Mouse (Mus musculus): ENCODE measurements at regions not wholly inside any gene's neighbourhood (a gene's known extent, or its start where the extent isn't known, plus 50 kb on each side); places are given as distances from the start of the nearest gene placed in this dataset.

DNA sequence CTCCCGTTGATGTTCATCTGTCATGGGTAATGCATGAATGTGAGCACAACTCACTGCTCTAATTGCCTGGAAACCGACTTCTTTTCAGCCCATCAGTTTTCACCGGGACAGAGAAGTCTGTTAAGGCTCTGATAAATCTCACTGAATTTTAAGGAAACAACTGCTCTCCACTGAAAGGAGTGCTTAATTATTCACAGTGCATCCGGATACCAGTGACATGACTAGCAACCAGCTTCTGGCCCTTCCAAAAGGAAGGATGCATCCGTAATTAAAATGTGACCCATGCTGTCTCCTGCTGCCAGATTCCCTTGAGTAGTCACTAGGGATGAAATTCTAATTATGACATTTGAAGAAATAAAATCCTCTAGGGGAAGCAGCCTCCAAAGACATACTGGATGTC is 228.0 kb upstream of the Smc2 start:
- TF ChIP-seq CTCF (IDR thresholded peaks at IDR 0.05; ENCODE audit: borderline replicate concordance, insufficient read depth, low read depth, low read length) (no peak), POLR2A (IDR thresholded peaks at IDR 0.05; ENCODE audit: borderline replicate concordance, insufficient read depth, low read length) (no peak)
